Mouse (Mus musculus): Measurements from ENCODE around the gene Enpp4. TPM values are rescaled to one million over a fixed set of nuclear protein-coding genes. Genes with fewer than 3 reads are reported as not detected.

Enpp4 gene
- polyA plus RNA-seq, 1 experiment from 2014 or later: 6.3 TPM

DNA sequence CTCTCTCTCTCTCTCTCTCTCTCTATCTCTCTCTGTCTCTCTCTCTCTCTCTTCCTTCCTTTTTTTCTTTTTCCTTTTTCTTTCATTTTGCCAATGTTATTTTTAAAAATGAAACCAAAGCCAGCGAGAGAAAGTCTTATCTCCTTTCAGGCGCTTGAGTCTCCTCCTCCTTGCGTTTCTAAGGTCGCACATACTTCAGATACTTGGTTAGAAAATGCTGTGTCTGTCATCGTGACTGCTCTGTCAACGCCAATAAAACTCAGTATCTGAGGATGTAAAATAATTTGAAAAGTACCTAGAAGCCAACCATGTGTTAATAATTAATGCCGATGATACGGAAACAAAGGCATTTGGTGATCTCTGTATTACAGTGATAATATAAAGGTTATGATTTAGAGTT is 30.4 kb upstream of the Enpp4 start:
- ATAC-seq: no peak
- no peak overlapping the region for H3K27ac ChIP-seq (ENCODE audit: low read length)
- no peak overlapping the region for H3K9ac ChIP-seq (ENCODE audit: low read depth, low read length)
- no peaks in the 10 kb centered on the region for H3K4me1 ChIP-seq (ENCODE audit: control insufficient read depth, insufficient read depth, low read length)
- no peaks in the 10 kb centered on the region; the same call in 1 of the 2 replicates for H3K27me3 ChIP-seq (ENCODE audit: control insufficient read depth, insufficient read depth, low read depth, low read length)
- no peak overlapping the region for H3K4me3 ChIP-seq (ENCODE audit: low read depth, low read length)
- 80% methylated on average over 8 of the region's 8 CpGs for WGBS
- no peak overlapping the region for H3K4me2 ChIP-seq (ENCODE audit: low read length)
- no peaks in the 10 kb centered on the region for H3K36me3 ChIP-seq (ENCODE audit: control insufficient read depth, insufficient read depth, low read length)
- no peaks in the 10 kb centered on the region for H3K9me3 ChIP-seq (replicated peaks; ENCODE audit: control insufficient read depth, low read length, poor library complexity, severe bottlenecking)

- Histone ChIP-seq H3K27ac (ENCODE audit: low read length) (no peak overlapping the region), H3K4me2 (ENCODE audit: low read length) (no peak overlapping the region), H3K9me3 (replicated peaks; ENCODE audit: control insufficient read depth, low read length, poor library complexity, severe bottlenecking) (no peaks in the 10 kb centered on the region), H3K4me1 (ENCODE audit: control insufficient read depth, insufficient read depth, low read length) (no peaks in the 10 kb centered on the region), H3K36me3 (ENCODE audit: control insufficient read depth, insufficient read depth, low read length) (no peaks in the 10 kb centered on the region), H3K27me3 (ENCODE audit: control insufficient read depth, insufficient read depth, low read depth, low read length) (no peaks in the 10 kb centered on the region; the same call in 1 of the 2 replicates), H3K9ac (ENCODE audit: low read depth, low read length) (no peak overlapping the region), H3K4me3 (ENCODE audit: low read depth, low read length) (no peak overlapping the region)
- 82% methylated on average over 9 of the region's 9 CpGs for WGBS
- no peak for ATAC-seq
Observed at GRCm38 (mm10) chr17:44134545-44134944, 28.9 kb upstream of the Enpp4 start.

DNA sequence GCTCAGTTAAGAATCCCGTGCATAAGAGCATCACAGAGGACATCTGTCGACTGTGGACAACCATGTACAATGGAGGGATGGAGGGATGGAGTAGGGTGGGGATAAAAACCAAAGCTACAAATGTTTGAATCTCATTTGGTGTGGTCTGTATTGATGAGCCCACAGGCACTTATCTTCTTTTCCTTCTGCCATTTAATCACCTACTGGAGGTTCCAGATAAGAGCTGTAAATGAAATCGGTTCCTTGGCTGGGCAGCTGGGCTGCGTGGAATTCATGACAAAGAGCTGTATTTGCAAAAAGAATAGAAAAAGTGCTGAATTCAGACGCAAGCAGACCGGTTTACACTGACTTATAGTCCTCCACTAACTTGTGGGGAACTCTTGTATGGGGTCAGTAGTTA is 28.5 kb upstream of the Enpp4 start:
- no peaks in the 10 kb centered on the region for H3K36me3 ChIP-seq (ENCODE audit: control insufficient read depth, insufficient read depth, low read length)
- no peaks in the 10 kb centered on the region for H3K4me1 ChIP-seq (ENCODE audit: control insufficient read depth, insufficient read depth, low read length)
- H3K9ac ChIP-seq (ENCODE audit: low read depth, low read length): no peak overlapping the region
- 69% methylated on average over 6 of the region's 6 CpGs for WGBS
- no peak for ATAC-seq
- no peak overlapping the region for H3K27ac ChIP-seq (ENCODE audit: low read length)
- H3K9me3 ChIP-seq (replicated peaks; ENCODE audit: control insufficient read depth, low read length, poor library complexity, severe bottlenecking): no peaks in the 10 kb centered on the region
- no peak overlapping the region for H3K4me2 ChIP-seq (ENCODE audit: low read length)
- H3K4me3 ChIP-seq (ENCODE audit: low read depth, low read length): no peak overlapping the region
- no peaks in the 10 kb centered on the region; the same call in 1 of the 2 replicates for H3K27me3 ChIP-seq (ENCODE audit: control insufficient read depth, insufficient read depth, low read depth, low read length)

DNA sequence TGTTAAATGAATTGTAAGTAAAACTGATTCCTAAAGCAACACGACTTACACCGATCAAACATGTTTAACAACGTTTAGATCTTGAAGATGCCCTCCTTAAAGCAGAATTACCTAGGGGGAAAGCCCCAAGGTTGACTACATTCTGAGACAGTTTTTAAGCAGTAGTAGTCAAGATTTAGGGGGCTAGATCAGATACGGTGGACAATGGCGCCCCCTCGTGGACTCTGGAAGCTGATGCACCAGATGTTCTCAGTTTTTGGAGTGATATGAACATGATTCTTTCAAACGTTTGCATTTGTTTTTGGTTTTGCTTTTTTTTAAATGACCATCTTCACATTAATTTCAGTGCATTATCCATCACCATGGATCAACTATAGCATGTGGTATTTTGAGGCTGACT is 24.8 kb upstream of the Enpp4 start:
- no peak overlapping the region for H3K27ac ChIP-seq (ENCODE audit: low read length)
- H3K27me3 ChIP-seq (ENCODE audit: control insufficient read depth, insufficient read depth, low read depth, low read length): no peaks in the 10 kb centered on the region; the same call in 1 of the 2 replicates
- H3K4me2 ChIP-seq (ENCODE audit: low read length): no peak overlapping the region
- no peak overlapping the region for H3K9ac ChIP-seq (ENCODE audit: low read depth, low read length)
- no peaks in the 10 kb centered on the region for H3K36me3 ChIP-seq (ENCODE audit: control insufficient read depth, insufficient read depth, low read length)
- H3K4me3 ChIP-seq (ENCODE audit: low read depth, low read length): no peak overlapping the region
- H3K9me3 ChIP-seq (replicated peaks; ENCODE audit: control insufficient read depth, low read length, poor library complexity, severe bottlenecking): no peaks in the 10 kb centered on the region
- ATAC-seq: no peak
- H3K4me1 ChIP-seq (ENCODE audit: control insufficient read depth, insufficient read depth, low read length): no peaks in the 10 kb centered on the region
- WGBS: 15% methylated on average over 7 of the region's 7 CpGs

GRCm38 (mm10) chr17:44129092-44129750 is 23.6 kb upstream of the Enpp4 start:
- 90% methylated on average over 13 of the region's 13 CpGs for WGBS
- H3K27me3 ChIP-seq (ENCODE audit: control insufficient read depth, insufficient read depth, low read depth, low read length): no peaks in the 10 kb centered on the region; the same call in 1 of the 2 replicates

GRCm38 (mm10) chr17:44121366-44122100 is 15.9 kb upstream of the Enpp4 start:
- no peak overlapping the region for H3K9ac ChIP-seq (ENCODE audit: low read depth, low read length)
- no peaks in the 10 kb centered on the region for H3K36me3 ChIP-seq (ENCODE audit: control insufficient read depth, insufficient read depth, low read length)
- 86% methylated on average over 12 of the region's 12 CpGs for WGBS
- no peaks in the 10 kb centered on the region for H3K4me1 ChIP-seq (ENCODE audit: control insufficient read depth, insufficient read depth, low read length)
- no peaks in the 10 kb centered on the region for H3K27me3 ChIP-seq (ENCODE audit: control insufficient read depth, insufficient read depth, low read depth, low read length)
- no peaks in the 10 kb centered on the region for H3K9me3 ChIP-seq (replicated peaks; ENCODE audit: control insufficient read depth, low read length, poor library complexity, severe bottlenecking)
- H3K4me2 ChIP-seq (ENCODE audit: low read length): no peak overlapping the region
- no peak overlapping the region for H3K27ac ChIP-seq (ENCODE audit: low read length)
- H3K4me3 ChIP-seq (ENCODE audit: low read depth, low read length): no peak overlapping the region
- ATAC-seq: no peak

More at GRCm38 (mm10) chr17:44129092-44129750, 23.6 kb upstream of the Enpp4 start:
- H3K9ac ChIP-seq (ENCODE audit: low read depth, low read length): no peak overlapping the region
- no peak overlapping the region for H3K4me2 ChIP-seq (ENCODE audit: low read length)
- H3K36me3 ChIP-seq (ENCODE audit: control insufficient read depth, insufficient read depth, low read length): no peaks in the 10 kb centered on the region
- H3K4me1 ChIP-seq (ENCODE audit: control insufficient read depth, insufficient read depth, low read length): no peaks in the 10 kb centered on the region
- ATAC-seq: no peak
- no peaks in the 10 kb centered on the region for H3K9me3 ChIP-seq (replicated peaks; ENCODE audit: control insufficient read depth, low read length, poor library complexity, severe bottlenecking)
- no peak overlapping the region for H3K4me3 ChIP-seq (ENCODE audit: low read depth, low read length)
- H3K27ac ChIP-seq (ENCODE audit: low read length): no peak overlapping the region

- WGBS: 86% methylated on average over 4 of the region's 4 CpGs
- no peaks in the 10 kb centered on the region for H3K9me3 ChIP-seq (replicated peaks; ENCODE audit: control insufficient read depth, low read length, poor library complexity, severe bottlenecking)
Observed at GRCm38 (mm10) chr17:44118231-44118630, 12.6 kb upstream of the Enpp4 start.

GRCm38 (mm10) chr17:44117721-44118120 is 12.1 kb upstream of the Enpp4 start:
- no peak overlapping the region for H3K4me2 ChIP-seq (ENCODE audit: low read length)
- ATAC-seq: no peak
- H3K9me3 ChIP-seq (replicated peaks; ENCODE audit: control insufficient read depth, low read length, poor library complexity, severe bottlenecking): no peaks in the 10 kb centered on the region
- H3K27ac ChIP-seq (ENCODE audit: low read length): no peak overlapping the region
- no peaks in the 10 kb centered on the region for H3K27me3 ChIP-seq (ENCODE audit: control insufficient read depth, insufficient read depth, low read depth, low read length)
- 74% methylated on average over 2 of the region's 2 CpGs for WGBS
- H3K4me3 ChIP-seq (ENCODE audit: low read depth, low read length): no peak overlapping the region
- no peaks in the 10 kb centered on the region for H3K36me3 ChIP-seq (ENCODE audit: control insufficient read depth, insufficient read depth, low read length)
- H3K4me1 ChIP-seq (ENCODE audit: control insufficient read depth, insufficient read depth, low read length): no peaks in the 10 kb centered on the region
- H3K9ac ChIP-seq (ENCODE audit: low read depth, low read length): no peak overlapping the region

More at GRCm38 (mm10) chr17:44118231-44118630, 12.6 kb upstream of the Enpp4 start:
- no peak overlapping the region for H3K4me3 ChIP-seq (ENCODE audit: low read depth, low read length)
- ATAC-seq: no peak
- H3K27ac ChIP-seq (ENCODE audit: low read length): no peak overlapping the region
- no peak overlapping the region for H3K9ac ChIP-seq (ENCODE audit: low read depth, low read length)
- no peaks in the 10 kb centered on the region for H3K36me3 ChIP-seq (ENCODE audit: control insufficient read depth, insufficient read depth, low read length)
- no peaks in the 10 kb centered on the region for H3K27me3 ChIP-seq (ENCODE audit: control insufficient read depth, insufficient read depth, low read depth, low read length)
- H3K4me1 ChIP-seq (ENCODE audit: control insufficient read depth, insufficient read depth, low read length): no peaks in the 10 kb centered on the region
- no peak overlapping the region for H3K4me2 ChIP-seq (ENCODE audit: low read length)

GRCm38 (mm10) chr17:44116584-44116983 is 11.0 kb upstream of the Enpp4 start:
- ATAC-seq: no peak
- no peak overlapping the region for H3K9ac ChIP-seq (ENCODE audit: low read depth, low read length)
- H3K4me2 ChIP-seq (ENCODE audit: low read length): no peak overlapping the region
- H3K9me3 ChIP-seq (replicated peaks; ENCODE audit: control insufficient read depth, low read length, poor library complexity, severe bottlenecking): no peaks in the 10 kb centered on the region
- no peaks in the 10 kb centered on the region for H3K4me1 ChIP-seq (ENCODE audit: control insufficient read depth, insufficient read depth, low read length)
- WGBS: 75% methylated on average over 2 of the region's 2 CpGs
- no peak overlapping the region for H3K27ac ChIP-seq (ENCODE audit: low read length)
- H3K36me3 ChIP-seq (ENCODE audit: control insufficient read depth, insufficient read depth, low read length): no peaks in the 10 kb centered on the region
- no peaks in the 10 kb centered on the region for H3K27me3 ChIP-seq (ENCODE audit: control insufficient read depth, insufficient read depth, low read depth, low read length)
- H3K4me3 ChIP-seq (ENCODE audit: low read depth, low read length): no peak overlapping the region
